Mouse (Mus musculus) frontal cortex, adult (tissue): ENCODE measurements around the gene Ddn.

Experiments
- ATAC-seq: cut with Nextera tagmentation; 2 replicates; pipeline ENCODE4 v1.9.2; 2017; ENCODE audit warnings: mild to moderate bottlenecking, moderate library complexity, mixed read lengths; ENCODE audit not compliant: low TSS enrichment

The Ddn gene

GRCm38 (mm10) chr15:98809390-98809789 is at the start of gene Ddn:
TSS of gene Ddn (minus strand) at chr15:98809490.
- no peak for ATAC-seq

GRCm38 (mm10) chr15:98854214-98854613 is 44.9 kb upstream of the Ddn start:
- no peak for ATAC-seq

DNA sequence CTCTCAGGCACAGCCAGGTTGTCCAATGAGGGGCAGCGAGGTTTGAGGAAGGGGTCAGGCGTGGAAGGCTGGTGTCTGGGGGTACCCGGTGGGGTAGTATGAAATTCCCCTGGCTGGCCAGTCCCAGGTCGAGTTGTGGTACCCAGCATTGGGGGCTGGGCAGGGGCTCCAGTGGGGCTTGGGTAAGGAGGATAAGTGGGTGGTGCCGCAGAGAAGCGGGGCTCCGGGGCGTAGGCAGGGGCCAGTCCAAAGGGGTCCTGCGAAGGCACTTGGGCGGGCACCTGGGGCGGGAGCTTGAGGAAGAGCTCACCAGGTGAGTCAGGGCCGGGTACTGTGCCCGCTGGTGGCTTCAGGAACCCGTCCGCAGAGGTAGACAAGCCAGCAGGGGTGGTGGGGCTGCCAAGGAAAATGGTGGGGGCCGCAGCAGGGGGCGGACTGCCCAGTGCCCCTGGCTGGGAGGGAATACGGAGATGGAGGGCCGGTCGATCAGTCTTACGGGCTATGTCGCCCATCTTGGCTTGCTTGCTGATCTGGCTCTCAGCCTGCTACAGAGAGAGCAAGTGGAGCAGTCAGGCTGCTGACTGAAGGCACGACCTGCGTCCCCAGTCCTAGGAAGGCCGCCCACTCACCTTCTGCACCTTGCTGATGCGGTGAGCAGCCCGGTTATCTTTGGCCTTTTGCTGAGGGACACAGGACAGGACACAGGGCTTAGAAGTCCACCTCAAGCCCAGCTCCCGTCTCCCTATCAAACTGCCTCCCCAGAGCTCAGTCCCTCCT is 44.1 kb upstream of the Ddn start:
- ATAC-seq: no peak

DNA sequence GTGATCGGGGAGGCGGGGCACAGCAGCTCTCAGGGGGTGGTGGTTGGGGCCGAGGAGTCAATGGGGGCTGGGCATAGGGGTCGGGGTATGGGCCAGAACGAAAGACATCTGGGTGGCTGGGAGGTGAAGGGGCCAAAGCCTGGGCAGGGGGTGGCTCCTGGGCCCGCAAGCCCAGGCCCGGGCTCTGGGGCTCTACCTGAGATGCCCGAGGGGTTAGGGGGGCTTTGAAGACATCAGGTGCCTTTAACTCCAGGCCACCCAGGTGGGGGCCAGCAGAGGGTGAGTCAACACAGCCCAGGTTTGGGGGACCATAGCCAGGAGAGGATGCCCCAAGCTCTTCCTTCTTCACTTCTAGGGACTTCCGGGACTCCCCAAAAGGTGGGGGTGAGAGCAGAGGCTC is 43.4 kb upstream of the Ddn start:
- ATAC-seq: no peak

- no peak for ATAC-seq
These were observed 42.8 kb upstream of the Ddn start for GRCm38 (mm10) chr15:98852071-98852470.

DNA sequence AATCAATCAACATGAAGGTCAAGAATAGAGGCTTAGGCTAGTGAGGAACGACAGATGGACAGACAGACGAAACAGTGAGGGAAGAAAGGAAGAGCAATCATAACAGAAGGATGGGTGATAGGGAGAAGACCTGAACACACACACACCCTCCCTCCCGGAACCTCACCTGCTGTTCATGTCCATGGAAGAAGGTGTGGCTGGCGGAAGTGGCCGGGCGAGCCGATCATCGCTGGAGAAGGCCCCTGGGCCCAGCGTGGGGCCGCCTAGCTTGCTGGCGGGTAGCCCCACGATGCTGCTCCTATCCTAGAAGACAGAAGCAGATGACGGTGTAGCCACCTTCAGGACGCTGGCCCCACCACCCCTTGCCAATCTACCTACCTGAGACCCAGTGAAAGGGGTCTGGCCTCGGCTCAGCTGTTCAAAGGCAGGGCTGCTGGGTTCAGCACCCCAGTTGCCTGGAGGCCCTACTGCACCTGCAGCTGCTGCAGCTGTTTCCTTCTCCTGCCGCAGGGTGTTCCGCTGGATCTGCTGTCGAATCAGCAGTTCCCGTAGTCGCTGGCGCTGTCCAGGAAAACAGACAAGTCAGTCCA is 42.0 kb upstream of the Ddn start:
- no peak for ATAC-seq

GRCm38 (mm10) chr15:98850668-98851067 is 41.4 kb upstream of the Ddn start:
- no peak for ATAC-seq

- no peak for ATAC-seq
These were observed 40.8 kb upstream of the Ddn start for GRCm38 (mm10) chr15:98849956-98850600.

GRCm38 (mm10) chr15:98849165-98849564 is 39.9 kb upstream of the Ddn start:
- ATAC-seq: no peak

DNA sequence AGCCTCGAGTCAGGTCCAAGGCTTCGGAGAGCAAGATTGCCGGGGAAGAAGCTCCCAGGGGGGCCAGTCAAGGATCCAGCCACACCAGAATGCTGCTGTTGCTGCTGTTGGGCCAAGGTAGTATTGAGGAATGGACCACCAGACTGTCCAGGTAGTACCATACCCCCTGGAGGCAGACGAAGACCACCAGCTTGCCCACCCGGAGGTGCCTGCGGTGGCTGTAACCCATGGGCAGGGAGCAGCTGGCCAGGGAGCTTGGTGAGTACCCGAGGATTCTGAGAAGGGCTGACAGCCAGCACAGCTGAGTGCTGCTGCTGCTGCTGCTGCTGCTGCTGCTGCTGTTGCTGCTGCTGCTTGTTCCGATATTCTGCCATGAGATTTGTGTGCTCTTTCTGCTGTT is 36.9 kb upstream of the Ddn start:
- no peak for ATAC-seq

DNA sequence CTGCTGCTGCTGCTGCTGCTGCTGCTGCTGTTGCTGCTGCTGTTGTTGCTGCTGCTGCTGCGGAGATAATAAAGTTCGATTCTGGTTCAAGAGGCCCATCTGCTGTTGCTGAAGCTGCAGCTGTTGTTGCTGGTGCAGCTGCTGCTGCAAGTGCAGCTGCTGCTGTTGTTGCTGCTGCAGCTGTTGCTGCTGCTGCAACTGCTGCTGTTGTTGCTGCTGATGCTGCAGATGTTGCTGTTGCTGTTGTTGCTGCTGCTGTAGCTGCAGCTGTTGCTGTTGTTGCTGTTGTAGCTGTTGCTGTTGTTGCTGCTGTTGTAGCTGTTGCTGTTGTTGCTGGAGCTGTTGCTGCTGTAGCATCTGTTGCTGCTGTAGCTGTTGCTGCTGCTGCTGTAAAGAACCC is 35.9 kb upstream of the Ddn start:
- no peak for ATAC-seq

GRCm38 (mm10) chr15:98843595-98844223 is 34.4 kb upstream of the Ddn start:
- no peak for ATAC-seq

- ATAC-seq: no peak
These were observed 30.6 kb upstream of the Ddn start for GRCm38 (mm10) chr15:98839671-98840585.

DNA sequence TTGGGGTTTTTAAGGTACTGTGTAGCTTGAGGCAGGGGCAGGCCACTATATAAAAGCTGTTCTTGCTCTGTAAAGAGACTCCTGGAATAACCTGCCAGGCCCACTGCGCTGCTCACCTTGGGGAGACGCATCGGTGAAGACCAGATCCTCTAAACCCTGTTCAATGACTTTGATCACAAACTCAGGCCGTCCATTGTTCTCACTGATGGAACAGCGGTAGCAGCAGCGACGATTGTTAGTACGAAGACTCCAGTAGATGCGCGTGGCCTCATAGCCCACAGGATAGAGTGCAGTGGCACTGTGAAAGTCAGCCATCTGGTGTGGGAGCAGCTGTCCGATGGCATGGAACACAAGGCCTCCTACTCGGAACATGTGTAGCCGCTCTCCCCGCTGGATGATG is 29.9 kb upstream of the Ddn start:
- no peak for ATAC-seq

DNA sequence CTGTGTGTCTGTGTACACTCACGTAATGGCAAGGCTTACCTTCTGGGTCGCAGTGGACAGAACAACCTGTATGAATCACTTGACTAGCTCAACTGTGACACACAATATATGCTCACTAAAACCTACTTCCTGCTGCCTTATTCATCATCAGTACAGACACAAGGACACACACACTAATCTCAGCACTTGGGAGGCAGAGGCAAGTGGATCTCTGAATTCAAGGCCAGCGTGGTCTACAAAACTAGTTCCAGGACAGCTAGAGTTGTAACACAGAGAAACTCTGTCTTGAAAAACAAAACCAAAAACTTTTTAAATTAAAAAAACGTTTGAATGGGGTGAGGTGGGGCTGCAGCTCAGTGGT is 28.4 kb upstream of the Ddn start:
- ATAC-seq: no peak

GRCm38 (mm10) chr15:98837006-98837742 is 27.9 kb upstream of the Ddn start:
- no peak for ATAC-seq

GRCm38 (mm10) chr15:98835291-98835690 is 26.0 kb upstream of the Ddn start:
- ATAC-seq: no peak

- ATAC-seq: no peak
These were observed 24.8 kb upstream of the Ddn start for GRCm38 (mm10) chr15:98834059-98834458.

DNA sequence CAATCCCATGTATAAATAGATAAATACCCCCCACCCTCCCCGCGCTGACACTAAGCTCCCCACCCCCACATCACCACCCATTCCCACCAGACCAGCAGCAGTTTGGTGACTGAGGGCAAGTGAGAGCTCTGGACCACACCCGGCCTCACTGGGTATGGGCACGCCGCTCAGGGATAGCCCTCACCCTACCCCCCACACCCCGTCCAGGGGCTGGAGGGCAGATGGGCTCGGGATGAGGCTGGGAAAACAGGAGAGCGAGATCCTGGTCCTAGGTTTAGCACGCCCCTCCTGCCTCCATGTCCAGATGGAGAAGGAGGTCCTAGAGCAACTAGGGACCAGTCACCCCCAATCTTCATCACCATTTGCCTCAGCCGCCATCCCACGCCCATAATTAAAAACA is 24.0 kb upstream of the Ddn start:
- no peak for ATAC-seq

- ATAC-seq: no peak
These were observed 23.1 kb upstream of the Ddn start for GRCm38 (mm10) chr15:98832161-98833058.
